In the genomic region with DNA sequence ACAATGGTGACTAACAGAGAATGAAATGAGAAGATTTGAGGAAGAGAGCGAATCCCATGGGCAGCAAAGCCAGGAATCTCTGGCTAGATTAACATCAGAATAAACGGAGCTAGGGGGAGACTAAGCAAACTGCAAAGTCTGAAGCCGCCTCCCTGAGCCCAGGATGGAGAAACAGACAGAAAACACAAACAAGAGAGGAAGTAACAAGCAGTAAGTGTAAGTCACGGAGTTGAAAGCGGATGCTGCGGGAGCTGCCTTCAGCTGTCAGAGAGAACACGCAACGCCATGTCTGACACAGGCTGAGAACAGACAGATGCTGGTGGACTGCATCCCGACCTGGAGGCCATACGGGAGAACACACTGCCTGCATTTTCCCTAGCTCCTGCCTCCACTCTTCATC, we compare ENCODE assay signal across 19 mouse cellular contexts.
A peak's percentile ranks its signal among the peaks of the same experiment; 100 is the strongest.
DNase-seq lines count a peak whose midpoint lies in the region; ATAC-seq and TF ChIP-seq lines count a peak whose summit lies in the region.
"Had no signal": no experiment of that assay in that cellular context is flagged by ENCODE, and none has a peak within 500 bp of the region (broad histone marks: within the 10 kb centered on the region; RNA-seq: fewer than 3 reads in every experiment).

No protein-coding gene starts in this region.

- peak overlapping the region; percentile 88 for H3K27ac ChIP-seq in thymus, adult 2 months (ENCODE audit: control insufficient read depth, insufficient read depth, low read length)
- no peak overlapping the region for H3K27ac ChIP-seq in hindbrain, embryonic 13.5 days
- H3K27ac ChIP-seq in forebrain, embryonic 10.5 days: no peak overlapping the region
- H3K27ac ChIP-seq: heart, embryonic 15.5 days; left cerebral cortex, adult 2 months; liver, embryonic 13.5 days; midbrain, embryonic 15.5 days had no signal

- TF ChIP-seq POLR2A in thymus, adult 2 months (IDR thresholded peaks at IDR 0.05; ENCODE audit: control insufficient read depth, extremely low read depth, insufficient read depth, low read length, poor library complexity): no peak

- H3K27me3 ChIP-seq in thymus, adult 2 months (ENCODE audit: control insufficient read depth, insufficient read depth, low read length): no peaks in the 10 kb centered on the region
- no peaks in the 10 kb centered on the region for H3K27me3 ChIP-seq in hindbrain, embryonic 13.5 days
- H3K27me3 ChIP-seq in forebrain, embryonic 10.5 days (ENCODE audit: poor library complexity, severe bottlenecking): no peaks in the 10 kb centered on the region
- H3K27me3 ChIP-seq: heart, embryonic 15.5 days; liver, embryonic 13.5 days; midbrain, embryonic 15.5 days had no signal

- H3K9ac ChIP-seq in hindbrain, embryonic 13.5 days: no peak overlapping the region
- H3K9ac ChIP-seq: heart, embryonic 15.5 days; liver, embryonic 13.5 days; lung, embryonic 14.5 days; midbrain, embryonic 15.5 days had no signal

- H3K4me1 ChIP-seq in thymus, adult 2 months (replicated peaks; ENCODE audit: control insufficient read depth, insufficient read depth, low read length): peaks cover 53% of the 10 kb centered on the region
- no peaks in the 10 kb centered on the region for H3K4me1 ChIP-seq in hindbrain, embryonic 13.5 days (replicated peaks)
- H3K4me1 ChIP-seq in forebrain, embryonic 10.5 days: 0 out of 2 replicates have a peak, but pooled peaks cover 6% of the 10 kb centered on the region
- H3K4me1 ChIP-seq: heart, embryonic 15.5 days; liver, embryonic 13.5 days; midbrain, embryonic 15.5 days had no signal

- H3K9me3 ChIP-seq in hindbrain, embryonic 13.5 days: no peaks in the 10 kb centered on the region
- H3K9me3 ChIP-seq in forebrain, embryonic 10.5 days: no peaks in the 10 kb centered on the region
- H3K9me3 ChIP-seq: heart, embryonic 15.5 days; liver, embryonic 13.5 days; midbrain, embryonic 15.5 days had no signal

- H3K4me3 ChIP-seq in thymus, adult 2 months (ENCODE audit: control insufficient read depth, insufficient read depth, low read length): no peak overlapping the region
- H3K4me3 ChIP-seq in hindbrain, embryonic 13.5 days: no peak overlapping the region
- no peak overlapping the region for H3K4me3 ChIP-seq in forebrain, embryonic 10.5 days
- H3K4me3 ChIP-seq: heart, embryonic 15.5 days; left cerebral cortex, adult 2 months; liver, embryonic 13.5 days; midbrain, embryonic 15.5 days had no signal

- H3K36me3 ChIP-seq in thymus, adult 2 months (ENCODE audit: control insufficient read depth, insufficient read depth, low read length): no peaks in the 10 kb centered on the region
- 0 out of 2 replicates have a peak, but pooled peaks cover 4% of the 10 kb centered on the region for H3K36me3 ChIP-seq in hindbrain, embryonic 13.5 days
- H3K36me3 ChIP-seq in forebrain, embryonic 10.5 days (replicated peaks): no peaks in the 10 kb centered on the region
- H3K36me3 ChIP-seq: heart, embryonic 15.5 days; liver, embryonic 13.5 days; midbrain, embryonic 15.5 days had no signal

- WGBS in thymus, adult 2 months: 43% methylated on average over 10 of the region's 10 CpGs
- 83% methylated on average over 10 of the region's 10 CpGs for WGBS in hindbrain, embryonic 13.5 days
- WGBS in forebrain, embryonic 10.5 days: 80% methylated on average over 10 of the region's 10 CpGs

- no peak for TF ChIP-seq CTCF in thymus, adult 2 months (IDR thresholded peaks at IDR 0.05; ENCODE audit: borderline replicate concordance, control insufficient read depth, extremely low read depth, insufficient read depth, low read length, poor library complexity)

- ATAC-seq in activated CD4-positive, CD25-positive, alpha-beta regulatory T cell, adult 4 months: peak; percentile 43
- no peak for ATAC-seq in hindbrain, embryonic 13.5 days (ENCODE audit: low FRiP score)
- ATAC-seq: hindbrain, embryonic 16.5 days; intestine, postnatal 0 days; midbrain, embryonic 15.5 days had no signal

- no peak overlapping the region for H3K4me2 ChIP-seq in hindbrain, embryonic 13.5 days
- H3K4me2 ChIP-seq: heart, embryonic 15.5 days; liver, embryonic 13.5 days; lung, embryonic 14.5 days; midbrain, embryonic 15.5 days had no signal

- DNase-seq in heart, adult 11 months: peak; percentile 28
- no peak for DNase-seq in heart, postnatal 4 days
- DNase-seq in thymus, adult 2 months: peak; percentile 27
- DNase-seq in forebrain, embryonic 10.5 days (ENCODE audit: extremely low spot score, low spot score): no peak
- no peak for DNase-seq in urinary bladder, postnatal 14 days (ENCODE audit: low spot score)
- DNase-seq in right cerebral cortex, adult 2 months (ENCODE audit: low spot score in 2 of 2): no peak
- DNase-seq: cerebellum, adult 11 months; cerebellum, postnatal 10 days; heart, postnatal 36 days; liver, embryonic 13.5 days; lung, embryonic 14.5 days; right cerebral cortex, postnatal 4 days had no signal

Comparison
In these comparisons a context has a peak if more than half of its experiments do, and no peak if none do; other contexts are left out.
1. DNase-seq: peak in heart, adult 11 months (single experiment) and thymus, adult 2 months (single experiment); none in heart, postnatal 4 days (single experiment), forebrain, embryonic 10.5 days (single experiment), urinary bladder, postnatal 14 days (single experiment) and right cerebral cortex, adult 2 months (0 of 2).